Mouse (Mus musculus) Muller cell, postnatal 12 days (primary cell): ENCODE measurements at regions not wholly inside any gene's neighbourhood (a gene's known extent, or its start where the extent isn't known, plus 50 kb on each side); places are given as distances from the start of the nearest gene placed in this dataset.

Source experiments
- DNase-seq: peaks from one replicate; pipeline ENCODE4 v3.0.0-alpha.2; 2015; ENCODE audit errors: inconsistent ontology term

- peak; percentile 19 for DNase-seq
Measured at GRCm38 (mm10) chr1:73541371-73541770, 525.7 kb upstream of the Tnp1 start.

- DNase-seq: peak; percentile 14
Measured at GRCm38 (mm10) chr1:73538420-73538871, 522.7 kb upstream of the Tnp1 start.

GRCm38 (mm10) chr1:73535726-73536265 is 520.1 kb upstream of the Tnp1 start:
- peak; percentile 29 for DNase-seq

GRCm38 (mm10) chr1:73533526-73533925 is 517.8 kb upstream of the Tnp1 start:
- no peak for DNase-seq

- DNase-seq: no peak
Measured at GRCm38 (mm10) chr1:73532316-73532715, 516.6 kb upstream of the Tnp1 start.

- DNase-seq: no peak
Measured at GRCm38 (mm10) chr1:73531831-73532230, 516.1 kb upstream of the Tnp1 start.

GRCm38 (mm10) chr1:73530326-73530725 is 514.6 kb upstream of the Tnp1 start:
- DNase-seq: no peak

GRCm38 (mm10) chr1:73528623-73529022 is 512.9 kb upstream of the Tnp1 start:
- no peak for DNase-seq

- DNase-seq: no peak
Measured at GRCm38 (mm10) chr1:73516441-73516840, 500.7 kb upstream of the Tnp1 start.

- no peak for DNase-seq
Measured at GRCm38 (mm10) chr1:73515781-73516180, 500.1 kb upstream of the Tnp1 start.

- no peak for DNase-seq
Measured at GRCm38 (mm10) chr1:73513822-73514221, 498.1 kb upstream of the Tnp1 start.

GRCm38 (mm10) chr1:73512836-73513235 is 497.1 kb upstream of the Tnp1 start:
- DNase-seq: no peak

- no peak for DNase-seq
Measured at GRCm38 (mm10) chr1:73507071-73507754, 491.5 kb upstream of the Tnp1 start.

- no peak for DNase-seq
Measured at GRCm38 (mm10) chr1:73503611-73504010, 487.9 kb upstream of the Tnp1 start.

GRCm38 (mm10) chr1:73500671-73501070 is 485.0 kb upstream of the Tnp1 start:
- no peak for DNase-seq

GRCm38 (mm10) chr1:73495971-73496749 is 480.5 kb upstream of the Tnp1 start:
- no peak for DNase-seq

GRCm38 (mm10) chr1:73481956-73482355 is 466.2 kb upstream of the Tnp1 start:
- no peak for DNase-seq

GRCm38 (mm10) chr1:73479349-73479920 is 463.7 kb upstream of the Tnp1 start:
- peak; percentile 11 for DNase-seq

- no peak for DNase-seq
Measured at GRCm38 (mm10) chr1:73460598-73460997, 444.9 kb upstream of the Tnp1 start.

- DNase-seq: no peak
Measured at GRCm38 (mm10) chr1:73459754-73460534, 444.2 kb upstream of the Tnp1 start.

GRCm38 (mm10) chr1:73457261-73457660 is 441.6 kb upstream of the Tnp1 start:
- no peak for DNase-seq
